Mouse (Mus musculus) kidney, postnatal 0 days (tissue): Measurements from ENCODE around the gene Nploc4. TPM values are rescaled to one million over a fixed set of nuclear protein-coding genes. Genes with fewer than 3 reads are reported as not detected.

Experiments used
- ATAC-seq: fragments of 200-750 bp; cut with Nextera tagmentation; replicated peaks from 2 replicates; pipeline ENCODE4 v1.8.0; 2017; ENCODE audit warnings: low read depth, moderate number of reproducible peaks, moderate TSS enrichment, moderate library complexity; ENCODE audit not compliant: low FRiP score
- DNase-seq: peaks from one replicate; pipeline ENCODE4 v3.0.0-alpha.2; 2016; ENCODE audit warnings: low spot score
- H3K27ac ChIP-seq: fragments of 300-500 bp; sonication (generic); 2 replicates; pipeline ENCODE4 v1.5.1; 2014; ENCODE audit warnings: mild to moderate bottlenecking
- H3K27me3 ChIP-seq: fragments of 300-500 bp; sonication (generic); 2 replicates; pipeline ENCODE4 v1.6.1; 2014; ENCODE audit warnings: low read length, mixed read lengths; ENCODE audit not compliant: insufficient read depth
- H3K36me3 ChIP-seq: fragments of 300-500 bp; sonication (generic); 2 replicates; pipeline ENCODE4 v1.6.1; 2014; ENCODE audit warnings: low read length, mixed read lengths; ENCODE audit not compliant: insufficient read depth
- H3K4me1 ChIP-seq: fragments of 300-500 bp; sonication (generic); replicated peaks from 2 replicates; pipeline ENCODE4 v1.6.1; 2014; ENCODE audit warnings: antibody characterized with exemption, low read length, mixed read lengths; ENCODE audit not compliant: insufficient read depth
- H3K4me2 ChIP-seq: fragments of 300-500 bp; sonication (generic); 2 replicates; pipeline ENCODE4 v1.6.1; 2014; ENCODE audit warnings: mild to moderate bottlenecking, low read length, moderate library complexity, mixed read lengths
- H3K4me3 ChIP-seq: fragments of 300-500 bp; sonication (generic); replicated peaks from 2 replicates; pipeline ENCODE4 v1.5.1; 2014; ENCODE audit warnings: low read depth, low read length
- H3K9ac ChIP-seq: fragments of 300-500 bp; sonication (generic); 2 replicates; pipeline ENCODE4 v1.6.1; 2014; ENCODE audit warnings: low read depth, low read length
- H3K9me3 ChIP-seq: fragments of 300-500 bp; sonication (generic); replicated peaks from 2 replicates; pipeline ENCODE4 v1.6.1; 2016; ENCODE audit warnings: low read length, inconsistent platforms, mixed read lengths
- CTCF ChIP-seq: IDR thresholded peaks from 2 replicates; pipeline ENCODE4 v1.5.1; 2016; ENCODE audit warnings: antibody characterized with exemption, low read depth, mild to moderate bottlenecking, moderate library complexity
- WGBS: fragments of 180-500 bp; shearing (Covaris S2); extraction: QIAGEN DNeasy Blood & Tissue Kit; methylation state at CpG from one replicate; pipeline ENCODE4 v1.1.7; 2014; 5-methylcytosine and 5-hydroxymethylcytosine counted together
- polyA plus RNA-seq: library from polyadenylated mRNA; unstranded; fragments of >200 nt; fragmentation: Nextera tagmentation; extraction: Ambion mirVana; gene quantifications from 2 replicates; pipeline ENCODE4 v1.2.1, GENCODE M21; 2015

The Nploc4 gene
- polyA plus RNA-seq, 1 experiment from 2014 or later, result 23.3 TPM

DNA sequence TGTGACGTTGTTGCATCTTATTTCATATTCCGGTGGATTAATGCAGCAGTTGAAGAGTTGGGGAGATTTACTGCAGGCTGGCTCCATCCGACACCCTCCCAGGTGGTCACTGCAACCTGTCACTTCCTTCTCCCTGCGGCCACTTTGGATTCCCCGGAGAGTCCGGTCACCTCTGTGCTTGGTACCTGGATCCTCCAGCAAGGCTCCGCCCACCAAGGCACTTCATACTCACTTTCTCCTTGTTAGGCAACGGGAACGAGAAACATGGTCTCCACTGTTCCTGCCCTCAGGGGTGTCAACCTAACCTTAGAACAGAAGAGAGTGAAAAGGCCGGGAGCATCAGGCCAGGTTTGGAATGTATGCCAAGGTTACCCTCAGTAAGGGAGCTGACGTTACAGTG, 86.8 kb downstream of the Nploc4 start:
- H3K9me3 ChIP-seq, result no peaks in the 10 kb centered on the region
- H3K27me3 ChIP-seq, result no peaks in the 10 kb centered on the region
- DNase-seq, result no peak
- peaks cover 4% of the 10 kb centered on the region for H3K4me1 ChIP-seq
- peak overlapping the region; percentile 100 for H3K27ac ChIP-seq
- peak overlapping the region; percentile 95 for H3K4me3 ChIP-seq
- H3K9ac ChIP-seq, result peak overlapping the region; percentile 99
- H3K36me3 ChIP-seq, result 0 out of 2 replicates have a peak, but pooled peaks cover 4% of the 10 kb centered on the region
- 12% methylated on average over 11 of the region's 11 CpGs for WGBS
- peak overlapping the region; percentile 97 for H3K4me2 ChIP-seq
- ATAC-seq, result no peak
- TF ChIP-seq CTCF, result no peak

DNA sequence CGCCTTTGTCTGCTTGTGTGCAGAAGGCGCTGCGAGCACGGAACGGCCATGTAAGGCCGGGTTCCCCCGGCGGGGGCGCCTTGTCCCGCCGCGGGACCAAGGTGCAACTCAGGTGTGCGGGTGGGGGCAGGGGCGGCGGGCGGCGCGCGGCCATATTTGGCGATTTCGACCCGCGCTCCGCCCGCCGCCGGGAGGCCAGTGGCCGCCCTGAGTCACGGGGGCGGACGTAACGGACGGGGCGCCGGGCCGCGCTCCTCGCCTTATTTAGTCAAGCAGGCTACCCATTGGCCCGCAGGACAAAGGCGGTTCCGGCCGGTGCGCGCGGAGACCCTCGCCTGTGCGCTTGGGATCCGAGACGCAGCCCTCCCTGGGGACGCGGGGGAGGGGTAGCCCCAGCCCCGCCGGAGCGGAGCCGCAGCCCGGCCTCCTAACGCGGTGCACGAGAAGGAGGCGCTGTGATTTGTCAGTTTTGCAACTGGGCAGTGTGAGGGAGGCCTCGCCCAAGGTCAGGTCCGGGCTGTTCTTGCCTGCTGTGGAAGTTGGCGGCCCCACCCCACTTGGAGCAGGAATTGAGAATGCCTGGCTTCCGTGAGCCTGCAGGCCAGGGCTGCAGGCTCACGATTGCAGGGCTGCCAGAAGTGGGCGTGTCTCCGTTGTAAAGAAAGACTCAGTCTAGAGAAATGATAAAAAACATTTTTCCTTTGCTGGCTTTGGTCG, 87.4 kb downstream of the Nploc4 start:
- Histone ChIP-seq H3K4me3 (peak overlapping the region; percentile 95), H3K9ac (peak overlapping the region; percentile 99), H3K4me1 (peaks cover 7% of the 10 kb centered on the region), H3K36me3 (peaks cover 8% of the 10 kb centered on the region), H3K4me2 (peak overlapping the region; percentile 97), H3K27ac (peak overlapping the region; percentile 100), H3K27me3 (no peaks in the 10 kb centered on the region), H3K9me3 (no peaks in the 10 kb centered on the region)
- DNase-seq, result peak; percentile 94
- under 1% methylated on average over 61 of the region's 68 CpGs for WGBS
- no peak for TF ChIP-seq CTCF
- peak; percentile 73 for ATAC-seq

DNA sequence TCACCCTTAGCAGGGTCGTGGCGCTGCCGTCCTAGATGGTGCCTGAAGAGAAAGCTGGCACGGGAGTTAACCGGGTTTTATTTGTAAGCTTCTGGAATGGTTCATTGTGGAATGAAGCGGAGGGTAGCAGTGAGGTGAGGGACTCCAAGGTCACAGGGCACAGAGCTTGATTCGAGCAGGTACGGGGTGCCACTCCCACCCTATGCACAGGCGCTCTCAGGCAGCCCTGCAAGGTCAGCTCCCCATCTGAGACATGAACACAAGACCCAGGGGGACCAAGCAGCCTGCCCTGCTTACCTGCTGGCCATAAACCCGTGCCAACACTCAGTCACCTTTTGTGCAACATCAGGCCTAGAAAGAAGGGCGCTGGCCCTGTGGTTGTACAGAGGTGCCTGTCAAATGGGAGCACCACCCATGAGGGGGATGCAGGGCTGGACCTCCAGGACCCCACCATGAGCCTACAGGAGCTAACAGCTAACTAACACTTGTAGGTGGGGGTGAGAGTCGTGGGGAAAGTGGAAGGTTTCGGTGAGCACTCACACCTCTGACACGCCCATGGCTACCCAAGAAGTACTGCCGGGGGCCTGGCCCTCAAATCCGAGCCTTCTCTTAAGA, 88.0 kb downstream of the Nploc4 start:
- 0 out of 2 replicates have a peak, but pooled peaks have one; percentile 1 for ATAC-seq
- DNase-seq, result peak; percentile 56
- Histone ChIP-seq H3K9me3 (no peaks in the 10 kb centered on the region), H3K4me3 (peak overlapping the region; percentile 95), H3K27me3 (no peaks in the 10 kb centered on the region), H3K27ac (peak overlapping the region; percentile 100), H3K4me1 (peaks cover 8% of the 10 kb centered on the region), H3K9ac (peak overlapping the region; percentile 99), H3K36me3 (peaks cover 10% of the 10 kb centered on the region), H3K4me2 (peak overlapping the region; percentile 97)
- WGBS, result 1% methylated on average over 16 of the region's 16 CpGs
- TF ChIP-seq CTCF, result no peak

DNA sequence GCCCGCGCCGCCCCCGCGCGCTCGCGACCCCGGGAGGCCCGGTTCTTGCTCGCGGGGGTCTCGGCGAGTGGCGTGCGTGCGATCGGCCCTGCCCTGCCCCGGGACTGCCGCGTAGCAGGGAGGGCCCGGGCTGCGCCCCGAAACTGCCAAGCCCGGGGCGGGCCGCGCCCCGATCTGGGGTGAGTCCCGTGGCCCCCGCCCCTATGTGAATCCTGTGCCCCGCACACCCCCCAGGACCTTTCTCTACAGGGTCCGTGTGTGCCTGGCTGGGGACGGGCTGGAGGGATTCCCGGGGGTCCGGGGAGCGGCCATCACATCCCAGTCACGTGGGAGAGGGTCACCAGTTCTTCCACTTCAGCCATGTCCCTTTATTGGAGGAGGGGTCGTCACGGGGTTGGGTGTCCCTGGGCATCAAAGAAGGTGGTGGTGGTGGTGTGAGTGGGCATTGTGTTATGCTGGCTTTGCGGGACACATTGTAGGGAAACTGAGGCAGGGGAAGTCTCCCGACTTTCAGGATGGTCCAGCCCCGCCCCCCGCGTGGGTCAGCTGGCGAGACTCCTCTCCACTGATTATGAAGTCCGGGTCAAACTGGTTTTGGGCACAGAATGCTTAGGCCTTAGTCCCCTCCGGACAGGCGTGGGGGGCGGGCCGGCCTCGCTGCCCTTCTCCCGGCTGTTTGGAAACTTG, 88.7 kb downstream of the Nploc4 start:
- H3K4me2 ChIP-seq, result peak overlapping the region; percentile 97
- H3K4me3 ChIP-seq, result peak overlapping the region; percentile 95
- H3K27ac ChIP-seq, result peak overlapping the region; percentile 100
- H3K9me3 ChIP-seq, result no peaks in the 10 kb centered on the region
- WGBS, result 2% methylated on average over 50 of the region's 53 CpGs
- H3K4me1 ChIP-seq, result peaks cover 8% of the 10 kb centered on the region
- ATAC-seq (peak; percentile 16), DNase-seq (peak; percentile 65)
- no peaks in the 10 kb centered on the region for H3K27me3 ChIP-seq
- H3K9ac ChIP-seq, result peak overlapping the region; percentile 99
- H3K36me3 ChIP-seq, result peaks cover 10% of the 10 kb centered on the region
- no peak for TF ChIP-seq CTCF

DNA sequence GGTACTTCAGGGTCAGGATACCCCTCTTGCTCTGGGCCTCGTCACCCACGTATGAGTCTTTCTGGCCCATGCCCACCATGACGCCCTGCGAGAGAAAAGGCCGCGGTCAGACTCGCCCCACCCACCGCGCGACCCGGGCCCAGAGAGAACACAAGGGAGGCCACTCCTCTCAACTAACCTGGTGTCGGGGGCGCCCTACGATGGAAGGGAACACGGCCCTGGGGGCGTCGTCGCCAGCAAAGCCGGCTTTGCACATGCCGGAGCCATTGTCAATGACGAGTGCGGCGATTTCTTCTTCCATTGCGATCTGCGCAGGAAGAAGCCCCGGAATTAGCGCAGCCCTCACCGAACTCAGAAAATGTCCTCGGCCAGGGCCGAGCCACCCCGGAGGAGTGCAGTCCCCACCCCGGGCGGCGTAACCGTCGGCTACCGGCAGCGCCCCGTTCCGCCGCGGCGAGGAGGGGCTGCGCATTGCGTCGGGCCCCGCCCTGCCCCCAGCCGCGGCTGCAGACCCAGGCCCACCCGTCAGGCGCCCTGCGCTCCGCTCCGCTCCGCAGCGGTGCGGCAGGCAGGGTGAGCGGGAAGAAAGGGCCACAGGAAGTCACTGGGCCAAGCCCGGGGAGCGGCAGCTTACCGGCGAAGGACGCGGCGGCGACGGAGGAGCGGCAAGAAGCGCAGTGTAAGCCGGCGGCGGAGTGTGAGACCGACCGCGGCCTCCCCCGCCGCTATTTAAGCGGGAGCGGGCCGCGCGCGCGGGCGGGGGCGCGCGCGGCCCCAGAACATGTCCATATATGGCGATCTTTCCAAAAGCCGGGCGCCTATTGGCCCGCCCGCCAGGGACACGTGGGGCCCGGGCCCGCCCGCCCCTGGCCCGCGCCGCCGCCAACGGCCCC, 89.5 kb downstream of the Nploc4 start, which contains the start of gene Actg1:
Gene Actg1 (minus strand): TSS at position 752 of the 893 bp plus-strand sequence.
- DNase-seq (peak; percentile 92), ATAC-seq (peak; percentile 62)
- WGBS, result 4% methylated on average over 97 of the region's 103 CpGs
- no peaks in the 10 kb centered on the region for H3K27me3 ChIP-seq
- H3K9ac ChIP-seq, result peak within 1 kb of the TSS; percentile 99
- H3K9me3 ChIP-seq, result no peaks in the 10 kb centered on the region
- peaks cover 8% of the 10 kb centered on the region for H3K4me1 ChIP-seq
- no peak for TF ChIP-seq CTCF
- peak within 1 kb of the TSS; percentile 100 for H3K27ac ChIP-seq
- H3K4me3 ChIP-seq, result peak within 1 kb of the TSS; percentile 95
- H3K4me2 ChIP-seq, result peak within 1 kb of the TSS; percentile 97
- peaks cover 10% of the 10 kb centered on the region for H3K36me3 ChIP-seq
